In genomic region chr5:116023251-116023661, GRCm38 (mm10) we compare ENCODE assay signal across 8 mouse cellular contexts. TPM values are rescaled to one million over a fixed set of nuclear protein-coding genes. Genes with fewer than 3 reads are reported as not detected.
DNase-seq lines count a peak whose midpoint lies in the region; ATAC-seq and TF ChIP-seq lines count a peak whose summit lies in the region.

No protein-coding gene starts in this region.

- H3K9me3 ChIP-seq in embryonic facial prominence, embryonic 15.5 days (replicated peaks): no peaks in the 10 kb centered on the region
- no peaks in the 10 kb centered on the region for H3K9me3 ChIP-seq in liver, embryonic 14.5 days (ENCODE audit: control insufficient read depth, low read length)

- H3K4me1 ChIP-seq in embryonic facial prominence, embryonic 15.5 days: peaks cover 17% of the 10 kb centered on the region
- H3K4me1 ChIP-seq in kidney, adult 2 months (ENCODE audit: control insufficient read depth, insufficient read depth, low read length): peaks cover 20% of the 10 kb centered on the region
- peaks cover 65 to 68% of the 10 kb centered on the region in 2 experiments for H3K4me1 ChIP-seq in liver, embryonic 14.5 days (replicated peaks; ENCODE audit: control insufficient read depth in 2 of 2, insufficient read depth in 2 of 2, low read length in 1 of 2)
- H3K4me1 ChIP-seq in small intestine, adult 2 months (ENCODE audit: control insufficient read depth, insufficient read depth, insufficient read length, low read length): peaks cover 20% of the 10 kb centered on the region; the same call in 1 of the 2 replicates

- no peak for TF ChIP-seq CTCF in kidney, adult 2 months (conservative IDR thresholded peaks at IDR 0.05; ENCODE audit: insufficient read depth, insufficient read length, low read depth, low read length)
- TF ChIP-seq CTCF in liver, embryonic 14.5 days (IDR thresholded peaks at IDR 0.05; ENCODE audit: low read depth): no peak
- no peak for TF ChIP-seq CTCF in small intestine, adult 2 months (IDR thresholded peaks at IDR 0.05; ENCODE audit: extremely low read depth, insufficient read length, insufficient replicate concordance, low read depth, low read length)

- no peak for ATAC-seq in embryonic facial prominence, embryonic 15.5 days (ENCODE audit: insufficient number of reproducible peaks, low FRiP score, low TSS enrichment, low read depth)
- no peak for ATAC-seq in liver, embryonic 14.5 days (ENCODE audit: insufficient read depth)

- peak overlapping the region; percentile 89 for H3K27ac ChIP-seq in embryonic facial prominence, embryonic 15.5 days (replicated peaks)
- peak overlapping the region; percentile 86 for H3K27ac ChIP-seq in kidney, adult 2 months (ENCODE audit: insufficient read depth, low read depth, low read length)
- peak overlapping the region; percentile 99 for H3K27ac ChIP-seq in liver, embryonic 14.5 days
- peak overlapping the region; percentile 81 for H3K27ac ChIP-seq in small intestine, adult 2 months (ENCODE audit: insufficient read depth, low read depth, low read length)

- peak overlapping the region; percentile 80 for H3K4me2 ChIP-seq in embryonic facial prominence, embryonic 15.5 days (replicated peaks)
- peak overlapping the region; percentile 95 for H3K4me2 ChIP-seq in liver, embryonic 14.5 days (ENCODE audit: low read depth)

- 14% methylated on average over 8 of the region's 8 CpGs for WGBS in embryonic facial prominence, embryonic 15.5 days
- WGBS in kidney, adult 2 months: 3% methylated on average over 8 of the region's 8 CpGs
- 7% methylated on average over 8 of the region's 8 CpGs for WGBS in liver, embryonic 14.5 days (ENCODE audit: insufficient replicate concordance)
- WGBS in small intestine, adult 2 months: 3% methylated on average over 8 of the region's 8 CpGs

- TF ChIP-seq POLR2A in kidney, adult 2 months (IDR thresholded peaks at IDR 0.05; ENCODE audit: low read depth, low read length): no peak
- TF ChIP-seq POLR2A in small intestine, adult 2 months (IDR thresholded peaks at IDR 0.05; ENCODE audit: low read depth, low read length): no peak

- H3K36me3 ChIP-seq in embryonic facial prominence, embryonic 15.5 days: peaks cover 25% of the 10 kb centered on the region
- peaks cover 5% of the 10 kb centered on the region; the same call in 1 of the 2 replicates for H3K36me3 ChIP-seq in kidney, adult 2 months (ENCODE audit: control insufficient read depth, insufficient read depth, low read length)
- peaks cover 42% of the 10 kb centered on the region for H3K36me3 ChIP-seq in liver, embryonic 14.5 days (replicated peaks; ENCODE audit: control insufficient read depth, insufficient read depth, low read depth)
- H3K36me3 ChIP-seq in small intestine, adult 2 months (ENCODE audit: control insufficient read depth, insufficient read depth, low read length): peaks cover 31% of the 10 kb centered on the region

- H3K9ac ChIP-seq in embryonic facial prominence, embryonic 15.5 days: peak overlapping the region; percentile 49
- peak overlapping the region; percentile 99 for H3K9ac ChIP-seq in liver, embryonic 14.5 days (replicated peaks)

- H3K27me3 ChIP-seq in embryonic facial prominence, embryonic 15.5 days: no peaks in the 10 kb centered on the region
- no peaks in the 10 kb centered on the region for H3K27me3 ChIP-seq in kidney, adult 2 months (replicated peaks; ENCODE audit: control insufficient read depth, insufficient read depth, low read length)
- no peaks in the 10 kb centered on the region for H3K27me3 ChIP-seq in liver, embryonic 14.5 days (ENCODE audit: control insufficient read depth, insufficient read depth, low read length)
- H3K27me3 ChIP-seq in small intestine, adult 2 months (ENCODE audit: control insufficient read depth, insufficient read depth, low read length): no peaks in the 10 kb centered on the region

- DNase-seq in cerebellum, adult 9-10 months: peak; percentile 28
- no peak for DNase-seq in cerebellum, adult 9-11 months
- peak; percentile 86 for DNase-seq in 416B (ENCODE audit: low read depth)
- peak; percentile 84 for DNase-seq in kidney, adult 2 months
- no peak for DNase-seq in liver, embryonic 14.5 days (ENCODE audit: low read depth in 3 of 3, low spot score in 3 of 3)
- DNase-seq in embryo, embryonic 10 days (ENCODE audit: low spot score): no peak

- no peak for TF ChIP-seq EP300 in liver, embryonic 14.5 days (IDR thresholded peaks at IDR 0.05; ENCODE audit: low read depth)

- H3K4me3 ChIP-seq in embryonic facial prominence, embryonic 15.5 days (replicated peaks): peak overlapping the region; percentile 91
- peak overlapping the region; percentile 79 for H3K4me3 ChIP-seq in kidney, adult 2 months (ENCODE audit: insufficient read depth, low read depth, low read length)
- H3K4me3 ChIP-seq in liver, embryonic 14.5 days (ENCODE audit: insufficient read depth in 1 of 2, low read depth in 2 of 2, low read length in 2 of 2): peak overlapping the region; percentile 88 to 100
- peak overlapping the region; percentile 87 for H3K4me3 ChIP-seq in small intestine, adult 2 months (ENCODE audit: low read depth, low read length)

RNA-seq across cellular contexts. Expression of gene Prkab1, which starts 1.1 kb away (rescaled TPM):
- polyA plus RNA-seq in embryonic facial prominence, embryonic 15.5 days (2015; fragmentation: Nextera tagmentation; extraction: Ambion mirVana): 62.8 and 68.6 TPM in 2 replicates
- 89.2 and 97.9 TPM in 2 replicates for polyA plus RNA-seq in kidney, adult 2 months (2012; rRNA removed)
- polyA plus RNA-seq in liver, embryonic 14.5 days (2012; rRNA removed): 69.3 and 72.1 TPM in 2 replicates
- 67.2 and 76.5 TPM in 2 replicates for polyA plus RNA-seq in liver, embryonic 14.5 days (2014; fragmentation: Nextera tagmentation; extraction: Ambion mirVana)
- 37.8 and 73.8 TPM in 2 replicates for polyA plus RNA-seq in small intestine, adult 2 months (2012; rRNA removed)

RNA-seq across cellular contexts. Expression of gene Tmem233, which starts 59.8 kb away (rescaled TPM):
- 0.07 TPM in 1 of 2 replicates, not detected in the other for polyA plus RNA-seq in embryonic facial prominence, embryonic 15.5 days (2015; fragmentation: Nextera tagmentation; extraction: Ambion mirVana)
- 0.31 TPM in 1 of 2 replicates, not detected in the other for polyA plus RNA-seq in kidney, adult 2 months (2012; rRNA removed)
- polyA plus RNA-seq in liver, embryonic 14.5 days (2012; rRNA removed): not detected in 2 replicates
- not detected in 2 replicates for polyA plus RNA-seq in liver, embryonic 14.5 days (2014; fragmentation: Nextera tagmentation; extraction: Ambion mirVana)
- 0.05 TPM in 1 of 2 replicates, not detected in the other for polyA plus RNA-seq in small intestine, adult 2 months (2012; rRNA removed)

Comparison
In these comparisons a context has a peak if more than half of its experiments do, and no peak if none do; other contexts are left out.
1. DNase-seq: peak in cerebellum, adult 9-10 months (single experiment), 416B (single experiment) and kidney, adult 2 months (single experiment); none in cerebellum, adult 9-11 months (single experiment), liver, embryonic 14.5 days (0 of 3) and embryo, embryonic 10 days (single experiment).
2. Peak in every context shown above with its lines, with median percentiles within 50 percentile points of each other: H3K27ac ChIP-seq and H3K4me3 ChIP-seq.